Mouse (Mus musculus): ENCODE results near the gene Saa3.
"Not testable (repeated sequence)": the region's sequence is repeated elsewhere in the genome, so short reads cannot be mapped to it uniquely, and the experiment has no call there.

The Saa3 gene

DNA sequence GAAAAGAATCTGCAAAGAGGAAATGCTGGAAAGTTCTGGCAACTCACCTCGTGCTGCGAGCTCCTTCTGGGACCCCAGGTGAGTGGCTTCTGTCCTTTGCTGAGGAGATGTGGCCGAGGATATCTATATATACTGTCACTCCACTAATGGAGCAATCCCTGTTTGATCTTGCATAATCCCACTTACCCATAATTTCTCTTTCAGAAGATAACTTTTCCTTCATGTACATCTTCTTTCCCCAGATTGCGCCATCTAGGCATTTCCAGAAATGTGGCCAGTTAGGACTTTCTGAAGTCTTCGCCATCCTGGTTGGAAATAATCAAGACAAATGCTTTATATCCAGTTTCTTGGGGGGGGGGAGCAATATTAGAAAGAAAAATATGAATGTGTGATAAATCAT lies at the start of gene Saa3:
Saa3 (minus strand) TSS at position 101 of the 400 bp plus-strand sequence.
- no peak for DNase-seq

DNA sequence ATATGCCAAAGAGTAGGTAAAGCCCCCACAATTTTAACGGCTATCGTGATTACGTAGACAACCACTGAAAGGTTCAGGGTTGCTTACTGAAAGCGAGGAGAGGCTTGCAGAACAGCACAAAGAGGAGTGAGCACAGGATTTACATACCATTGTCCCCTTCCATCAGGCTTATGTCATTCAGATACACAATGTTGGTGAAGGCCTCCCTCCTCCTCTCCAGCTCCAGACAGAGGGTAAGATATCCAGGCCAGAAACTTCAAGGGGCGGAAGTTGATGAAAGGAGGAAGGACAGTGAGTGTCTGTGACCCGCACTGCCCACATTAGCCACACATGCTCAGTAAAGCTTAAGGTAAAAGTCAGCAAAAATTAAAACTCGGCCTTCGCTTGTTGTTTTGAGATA lies 49.2 kb upstream of the Saa3 start:
- no peak for DNase-seq

DNA sequence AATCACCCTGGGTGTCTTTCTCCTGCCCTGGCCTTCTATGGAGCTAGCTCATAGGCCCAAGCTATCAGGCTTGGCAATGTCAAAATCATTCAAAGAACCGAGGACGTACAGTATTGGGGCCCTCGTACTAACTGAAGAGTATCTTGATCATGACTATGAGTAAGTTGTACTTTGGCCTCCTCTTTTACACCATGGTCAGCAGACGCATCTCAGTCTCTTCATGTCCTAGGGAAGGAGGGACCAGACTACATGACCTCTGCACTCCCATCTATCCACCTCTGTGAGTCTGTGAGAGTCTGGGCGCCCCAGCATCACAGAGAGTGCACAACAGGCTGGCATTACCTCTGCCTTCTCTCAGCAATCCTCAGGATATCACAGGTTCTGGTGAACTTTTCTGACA lies 47.1 kb upstream of the Saa3 start:
- no peak for DNase-seq

DNA sequence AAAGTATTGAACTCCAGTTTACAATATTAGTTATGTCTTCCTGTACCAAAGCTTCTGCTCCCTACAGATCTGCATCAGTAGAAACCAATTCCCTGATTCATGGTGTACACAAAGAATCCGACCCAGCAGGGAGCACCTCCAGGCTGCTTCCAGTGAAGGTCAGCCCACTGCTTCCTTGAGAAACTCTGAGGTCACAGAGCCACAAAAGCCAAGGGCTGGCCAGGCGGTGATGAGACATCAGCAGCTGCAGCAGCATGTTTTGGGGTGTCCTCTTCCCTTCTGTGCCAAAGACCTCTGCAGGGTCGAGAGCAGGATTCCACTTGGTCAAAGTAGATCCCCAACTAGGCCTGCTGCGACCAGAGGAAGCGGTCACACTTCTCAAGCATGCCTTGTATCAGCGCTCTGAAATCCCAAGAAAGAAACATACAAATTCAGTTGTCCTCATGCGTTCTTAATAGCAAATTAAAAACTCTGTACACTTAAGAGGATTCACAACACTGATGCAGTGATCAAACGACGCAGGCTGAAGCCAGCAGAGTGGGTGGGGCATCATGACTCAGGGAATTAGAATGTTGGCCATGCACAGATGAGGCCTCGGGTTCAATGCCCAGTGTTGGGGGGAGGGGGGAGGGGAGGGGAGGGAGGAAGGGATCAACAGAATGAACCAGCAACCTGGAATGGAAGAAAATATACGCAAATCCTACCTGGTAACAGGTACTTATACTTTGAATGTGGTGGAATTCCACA lies 45.7 kb upstream of the Saa3 start:
- DNase-seq = no peak

- DNase-seq = no peak
These were observed 36.0 kb upstream of the Saa3 start, which contains the start of gene Saa2 for GRCm38 (mm10) chr7:46751490-46751889. Gene Saa2 (plus strand): TSS chr7:46751790.

- DNase-seq = no peak
These were observed 33.0 kb upstream of the Saa3 start for GRCm38 (mm10) chr7:46748459-46748858.

DNA sequence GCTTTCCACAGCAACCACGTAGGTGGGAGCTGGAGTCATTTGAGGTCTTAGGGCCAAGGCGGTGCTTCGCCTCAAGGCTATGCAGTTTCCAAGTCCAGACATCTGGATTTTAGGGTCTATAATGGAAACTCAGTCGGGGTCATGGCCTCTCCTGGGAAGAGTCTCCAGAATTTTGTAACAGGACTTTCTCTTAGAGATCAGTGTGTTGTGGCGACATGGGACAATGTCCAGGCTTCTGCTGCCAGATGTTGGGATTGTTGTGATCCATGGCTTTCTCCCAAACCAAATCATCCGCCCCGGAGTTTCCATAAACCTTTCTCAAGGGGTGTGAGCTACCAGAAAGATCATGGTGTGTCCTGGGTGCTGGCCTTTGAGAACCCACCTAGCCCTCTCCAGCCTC lies 30.9 kb upstream of the Saa3 start:
- DNase-seq = no peak

GRCm38 (mm10) chr7:46745816-46746215 lies 30.3 kb upstream of the Saa3 start:
- DNase-seq = no peak

- DNase-seq = not testable (repeated sequence)
These were observed 27.4 kb upstream of the Saa3 start, which contains the start of gene Saa1 for GRCm38 (mm10) chr7:46742880-46743279. Gene Saa1 (minus strand): TSS chr7:46742980.

DNA sequence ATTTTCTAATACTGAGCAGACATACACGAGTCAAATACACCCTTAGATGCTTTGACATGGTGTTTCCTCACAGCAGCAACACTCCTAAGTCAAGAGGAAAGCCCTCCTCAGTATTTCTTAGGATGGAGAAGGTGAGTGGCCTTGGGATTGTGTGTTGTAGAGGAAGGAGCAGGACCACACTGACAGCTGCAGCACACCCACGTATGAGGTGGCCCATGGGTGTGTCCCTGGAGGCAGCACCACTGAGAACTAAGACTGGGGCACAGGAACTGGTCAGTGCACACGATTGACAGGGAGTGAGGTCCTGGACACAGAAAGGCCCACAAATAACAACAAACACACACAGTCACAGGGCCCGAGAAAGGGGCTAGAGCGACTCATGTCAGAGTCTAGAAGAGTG lies 24.5 kb upstream of the Saa3 start:
- not testable (repeated sequence) for DNase-seq

- no peak for DNase-seq
These were observed 23.3 kb upstream of the Saa3 start for GRCm38 (mm10) chr7:46738561-46739460.

GRCm38 (mm10) chr7:46734983-46735382 lies 19.5 kb upstream of the Saa3 start:
- no peak for DNase-seq

GRCm38 (mm10) chr7:46732458-46732857 lies 17.0 kb upstream of the Saa3 start, which contains the start of gene Saa4:
Gene Saa4 (minus strand): TSS chr7:46732603.
- DNase-seq = no peak

- no peak for DNase-seq
These were observed 12.1 kb upstream of the Saa3 start for GRCm38 (mm10) chr7:46727584-46727983.

DNA sequence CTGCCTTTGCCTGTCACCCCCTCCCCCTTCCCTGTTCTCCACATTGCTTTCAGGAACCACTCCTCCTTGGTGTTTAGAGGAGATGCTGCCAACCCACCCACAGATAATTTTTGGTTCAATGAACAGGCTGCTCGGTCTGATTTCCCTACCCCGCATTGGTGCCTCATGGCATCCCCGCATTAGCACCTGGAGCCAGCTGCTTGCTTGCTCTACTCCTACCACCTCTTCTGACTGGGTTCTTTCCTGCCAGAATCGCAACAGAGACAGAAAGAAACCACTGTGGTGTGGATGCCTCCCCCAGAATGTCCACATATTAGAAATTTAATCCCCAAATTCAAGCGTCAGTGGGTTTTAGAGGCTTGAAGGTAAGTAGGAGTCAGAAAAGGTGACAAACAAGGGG lies 8.9 kb upstream of the Saa3 start:
- peak; percentile 19 for DNase-seq

GRCm38 (mm10) chr7:46723849-46724248 lies 8.3 kb upstream of the Saa3 start:
- no peak for DNase-seq

DNA sequence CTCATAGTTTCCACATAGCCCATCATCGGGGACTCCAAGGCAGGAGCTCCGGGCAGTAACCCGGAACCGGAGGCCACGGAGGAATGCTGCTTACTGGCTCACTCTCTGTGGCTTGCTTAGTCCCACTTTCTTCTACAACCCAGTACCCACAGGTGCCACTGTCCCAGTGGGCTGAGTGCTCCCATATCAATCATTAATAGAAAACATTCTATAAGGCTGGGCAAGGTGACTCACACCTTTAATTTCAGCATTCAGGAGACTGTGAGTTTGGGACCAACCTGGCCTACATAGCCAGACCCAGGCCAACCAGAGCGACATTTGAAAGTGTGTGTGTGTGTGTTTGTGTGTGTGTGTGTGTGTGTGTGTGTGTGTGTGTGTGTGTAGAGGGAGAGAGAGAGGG lies 7.9 kb upstream of the Saa3 start:
- no peak for DNase-seq

GRCm38 (mm10) chr7:46720460-46720859 lies 5.0 kb upstream of the Saa3 start:
- no peak for DNase-seq

GRCm38 (mm10) chr7:46719526-46719925 lies 4.0 kb upstream of the Saa3 start:
- DNase-seq = no peak

DNA sequence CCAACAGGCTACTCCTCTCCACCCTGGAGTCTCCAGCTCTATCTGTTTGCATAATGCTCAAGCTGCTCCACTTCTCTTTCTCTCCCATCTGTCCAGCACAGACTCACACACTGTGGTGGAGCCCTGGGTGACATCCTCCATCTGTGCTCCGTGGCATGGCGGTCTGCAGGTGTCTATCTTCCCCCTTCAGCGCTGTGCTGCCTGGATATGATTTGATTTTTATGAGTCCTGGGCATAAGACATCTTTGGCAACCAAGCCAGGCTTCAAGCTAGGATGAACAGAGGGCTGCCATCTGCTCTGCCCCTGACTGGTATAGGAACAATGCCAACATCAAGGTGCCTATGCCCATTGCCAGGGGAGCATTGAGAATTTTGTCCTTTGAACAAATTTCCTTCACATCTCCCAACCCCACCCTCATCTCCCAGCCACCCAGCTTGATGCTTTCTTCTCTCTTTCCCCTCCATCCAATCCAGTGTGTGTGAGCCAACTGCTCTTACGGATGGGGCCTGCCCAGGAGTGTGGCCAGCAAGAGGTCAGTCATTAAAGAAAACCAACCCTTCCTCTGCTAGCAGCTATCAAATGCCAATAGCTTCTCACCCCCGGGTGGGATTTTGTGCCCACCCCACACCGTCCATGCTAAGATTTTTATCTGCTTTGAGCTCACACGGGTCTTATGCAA lies 3.2 kb upstream of the Saa3 start:
- no peak for DNase-seq

GRCm38 (mm10) chr7:46716897-46717296 lies 1.4 kb upstream of the Saa3 start:
- DNase-seq = no peak

DNA sequence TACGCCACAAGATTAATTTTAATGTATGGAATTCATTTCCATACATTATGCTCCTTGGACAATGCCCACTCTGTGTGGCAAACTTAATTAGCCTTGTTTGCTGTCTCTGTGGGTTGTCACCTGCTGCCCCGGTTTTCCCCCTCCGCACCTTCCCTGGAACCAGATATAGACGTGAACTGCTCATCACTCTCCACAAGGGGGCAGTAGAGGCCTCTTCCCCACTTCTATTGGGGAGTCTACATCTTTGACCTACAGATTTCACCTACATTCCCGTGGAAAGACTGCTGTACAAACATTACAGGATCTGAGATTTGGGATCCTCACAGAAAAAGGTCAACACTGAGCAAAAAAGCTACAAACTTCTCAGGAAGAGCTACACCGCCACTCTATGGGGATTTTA lies 982 bp downstream of the Saa3 start:
- DNase-seq = peak; percentile 55

DNA sequence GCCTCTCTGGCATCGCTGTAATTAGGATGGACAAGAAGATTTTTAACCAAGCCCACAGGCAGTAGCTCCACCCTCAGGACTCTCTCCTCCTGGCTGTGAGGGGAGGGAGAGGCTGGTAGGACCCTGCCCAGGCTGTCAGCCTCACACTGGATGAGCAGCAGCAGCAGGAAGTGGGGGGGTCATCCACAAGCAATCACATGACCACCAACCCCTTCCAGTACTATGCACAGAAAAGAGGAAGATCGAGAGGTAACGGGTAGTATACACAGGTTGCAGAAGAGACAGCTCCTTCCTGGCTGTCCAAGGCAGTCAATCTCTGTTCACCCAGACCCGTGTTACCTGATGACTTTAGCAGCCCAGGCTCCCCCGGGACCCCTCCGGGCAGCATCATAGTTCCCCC lies 3.2 kb downstream of the Saa3 start:
- DNase-seq = no peak

Data from right cerebral cortex, postnatal 25 days (tissue).